Mouse (Mus musculus): Measurements from ENCODE around the gene Slfn5. TPM values are rescaled to one million over a fixed set of nuclear protein-coding genes. Genes with fewer than 3 reads are reported as not detected.

Slfn5 gene
- 0.28 and 0.40 TPM in 2 replicates for polyA plus RNA-seq (2014; fragmentation: Nextera tagmentation; extraction: Ambion mirVana)

GRCm38 (mm10) chr11:82950736-82951481 is at the start of gene Slfn5:
Gene Slfn5, plus strand, starts transcription at chr11:82951349.
- no peak within 1 kb of the TSS for H3K4me3 ChIP-seq (ENCODE audit: low read depth, low read length)
- H3K9ac ChIP-seq (ENCODE audit: low read length) = no peak within 1 kb of the TSS
- no peaks in the 10 kb centered on the region for H3K4me1 ChIP-seq (replicated peaks; ENCODE audit: control insufficient read depth, insufficient read depth, low read length)
- 15% methylated on average over 10 of the region's 10 CpGs for WGBS
- ATAC-seq (replicated peaks; ENCODE audit: low FRiP score) (no peak), DNase-seq (ENCODE audit: low spot score) (no peak)
- peak within 1 kb of the TSS; percentile 27; the same call in 1 of the 2 replicates for H3K4me2 ChIP-seq (ENCODE audit: low read depth, low read length, severe bottlenecking)
- H3K9me3 ChIP-seq (ENCODE audit: control insufficient read depth, low read length) = no peaks in the 10 kb centered on the region
- no peak within 1 kb of the TSS for H3K27ac ChIP-seq (ENCODE audit: low read depth, low read length)
- H3K27me3 ChIP-seq (ENCODE audit: control insufficient read depth, insufficient read depth, low read length) = peaks cover 24% of the 10 kb centered on the region
- H3K36me3 ChIP-seq (ENCODE audit: control insufficient read depth, insufficient read depth, low read length) = no peaks in the 10 kb centered on the region

- ATAC-seq (replicated peaks; ENCODE audit: low FRiP score) (no peak), DNase-seq (ENCODE audit: low spot score) (no peak)
- no peaks in the 10 kb centered on the region for H3K9me3 ChIP-seq (ENCODE audit: control insufficient read depth, low read length)
- no peak overlapping the region for H3K9ac ChIP-seq (ENCODE audit: low read length)
- no peak overlapping the region for H3K4me2 ChIP-seq (ENCODE audit: low read depth, low read length, severe bottlenecking)
- H3K27ac ChIP-seq (ENCODE audit: low read depth, low read length) = no peak overlapping the region
- no peaks in the 10 kb centered on the region for H3K4me1 ChIP-seq (replicated peaks; ENCODE audit: control insufficient read depth, insufficient read depth, low read length)
- H3K27me3 ChIP-seq (ENCODE audit: control insufficient read depth, insufficient read depth, low read length) = no peaks in the 10 kb centered on the region
- 96% methylated on average over 20 of the region's 20 CpGs for WGBS
- H3K36me3 ChIP-seq (ENCODE audit: control insufficient read depth, insufficient read depth, low read length) = peaks cover 7% of the 10 kb centered on the region; the same call in 1 of the 2 replicates
- no peak overlapping the region for H3K4me3 ChIP-seq (ENCODE audit: low read depth, low read length)
These were observed 49.4 kb upstream of the Slfn5 start for GRCm38 (mm10) chr11:82901606-82902310.

GRCm38 (mm10) chr11:82904952-82905351 is 46.2 kb upstream of the Slfn5 start:
- no peak overlapping the region for H3K4me3 ChIP-seq (ENCODE audit: low read depth, low read length)
- no peaks in the 10 kb centered on the region for H3K9me3 ChIP-seq (ENCODE audit: control insufficient read depth, low read length)
- no peak overlapping the region for H3K4me2 ChIP-seq (ENCODE audit: low read depth, low read length, severe bottlenecking)
- ATAC-seq (replicated peaks; ENCODE audit: low FRiP score) = no peak
- WGBS = 64% methylated on average over 8 of the region's 8 CpGs
- peaks cover 3% of the 10 kb centered on the region; the same call in 1 of the 2 replicates for H3K4me1 ChIP-seq (replicated peaks; ENCODE audit: control insufficient read depth, insufficient read depth, low read length)
- no peaks in the 10 kb centered on the region for H3K27me3 ChIP-seq (ENCODE audit: control insufficient read depth, insufficient read depth, low read length)
- no peak overlapping the region for H3K9ac ChIP-seq (ENCODE audit: low read length)
- H3K36me3 ChIP-seq (ENCODE audit: control insufficient read depth, insufficient read depth, low read length) = peaks cover 7% of the 10 kb centered on the region; the same call in 1 of the 2 replicates
- H3K27ac ChIP-seq (ENCODE audit: low read depth, low read length) = no peak overlapping the region
- DNase-seq (ENCODE audit: low spot score) = no peak

GRCm38 (mm10) chr11:82905816-82906215 is 45.3 kb upstream of the Slfn5 start:
- Histone ChIP-seq H3K36me3 (ENCODE audit: control insufficient read depth, insufficient read depth, low read length) (peaks cover 7% of the 10 kb centered on the region; the same call in 1 of the 2 replicates), H3K9me3 (ENCODE audit: control insufficient read depth, low read length) (no peaks in the 10 kb centered on the region), H3K9ac (ENCODE audit: low read length) (no peak overlapping the region), H3K27ac (ENCODE audit: low read depth, low read length) (no peak overlapping the region), H3K27me3 (ENCODE audit: control insufficient read depth, insufficient read depth, low read length) (no peaks in the 10 kb centered on the region), H3K4me1 (replicated peaks; ENCODE audit: control insufficient read depth, insufficient read depth, low read length) (peaks cover 3% of the 10 kb centered on the region; the same call in 1 of the 2 replicates), H3K4me3 (ENCODE audit: low read depth, low read length) (no peak overlapping the region), H3K4me2 (ENCODE audit: low read depth, low read length, severe bottlenecking) (no peak overlapping the region)
- no peak for ATAC-seq (replicated peaks; ENCODE audit: low FRiP score)
- WGBS = 90% methylated on average over 5 of the region's 5 CpGs
- DNase-seq (ENCODE audit: low spot score) = no peak

- H3K27me3 ChIP-seq (ENCODE audit: control insufficient read depth, insufficient read depth, low read length) = no peaks in the 10 kb centered on the region
- DNase-seq (ENCODE audit: low spot score) (peak; percentile 97), ATAC-seq (replicated peaks; ENCODE audit: low FRiP score) (peak; percentile 75)
- H3K9me3 ChIP-seq (ENCODE audit: control insufficient read depth, low read length) = no peaks in the 10 kb centered on the region
- H3K4me3 ChIP-seq (ENCODE audit: low read depth, low read length) = peak within 1 kb of the TSS; percentile 78
- H3K4me1 ChIP-seq (replicated peaks; ENCODE audit: control insufficient read depth, insufficient read depth, low read length) = peaks cover 3% of the 10 kb centered on the region; the same call in 1 of the 2 replicates
- peak within 1 kb of the TSS; percentile 87 for H3K4me2 ChIP-seq (ENCODE audit: low read depth, low read length, severe bottlenecking)
- H3K9ac ChIP-seq (ENCODE audit: low read length) = peak within 1 kb of the TSS; percentile 78
- no peak within 1 kb of the TSS for H3K27ac ChIP-seq (ENCODE audit: low read depth, low read length)
- peaks cover 7% of the 10 kb centered on the region; the same call in 1 of the 2 replicates for H3K36me3 ChIP-seq (ENCODE audit: control insufficient read depth, insufficient read depth, low read length)
- 2% methylated on average over 72 of the region's 73 CpGs for WGBS
These were observed 43.2 kb upstream of the Slfn5 start, which contains the start of gene Nle1 for GRCm38 (mm10) chr11:82907651-82908607. Gene Nle1, minus strand, starts transcription at chr11:82908411.

GRCm38 (mm10) chr11:82908608-82908989 is 42.5 kb upstream of the Slfn5 start:
- no peak overlapping the region for H3K27ac ChIP-seq (ENCODE audit: low read depth, low read length)
- 0 out of 2 replicates have a peak, but pooled peaks have one; percentile 16 for ATAC-seq (replicated peaks; ENCODE audit: low FRiP score)

GRCm38 (mm10) chr11:82910250-82910649 is 40.9 kb upstream of the Slfn5 start, which contains the start of gene Unc45b:
Gene Unc45b, plus strand, starts transcription at chr11:82910550.
- 90% methylated on average over 4 of the region's 4 CpGs for WGBS
- Histone ChIP-seq H3K4me3 (ENCODE audit: low read depth, low read length) (no peak within 1 kb of the TSS), H3K4me1 (replicated peaks; ENCODE audit: control insufficient read depth, insufficient read depth, low read length) (peaks cover 3% of the 10 kb centered on the region; the same call in 1 of the 2 replicates), H3K27me3 (ENCODE audit: control insufficient read depth, insufficient read depth, low read length) (no peaks in the 10 kb centered on the region), H3K9ac (ENCODE audit: low read length) (no peak within 1 kb of the TSS), H3K4me2 (ENCODE audit: low read depth, low read length, severe bottlenecking) (no peak within 1 kb of the TSS), H3K9me3 (ENCODE audit: control insufficient read depth, low read length) (no peaks in the 10 kb centered on the region), H3K27ac (ENCODE audit: low read depth, low read length) (no peak within 1 kb of the TSS), H3K36me3 (ENCODE audit: control insufficient read depth, insufficient read depth, low read length) (no peaks in the 10 kb centered on the region)
- ATAC-seq (replicated peaks; ENCODE audit: low FRiP score) = no peak
- no peak for DNase-seq (ENCODE audit: low spot score)

More at GRCm38 (mm10) chr11:82908608-82908989, 42.5 kb upstream of the Slfn5 start:
- WGBS = 52% methylated on average over 10 of the region's 10 CpGs
- H3K4me3 ChIP-seq (ENCODE audit: low read depth, low read length) = peak overlapping the region; percentile 78
- peaks cover 3% of the 10 kb centered on the region; the same call in 1 of the 2 replicates for H3K4me1 ChIP-seq (replicated peaks; ENCODE audit: control insufficient read depth, insufficient read depth, low read length)
- H3K9me3 ChIP-seq (ENCODE audit: control insufficient read depth, low read length) = no peaks in the 10 kb centered on the region
- H3K36me3 ChIP-seq (ENCODE audit: control insufficient read depth, insufficient read depth, low read length) = peaks cover 4% of the 10 kb centered on the region; the same call in 1 of the 2 replicates
- DNase-seq (ENCODE audit: low spot score) = no peak
- peak overlapping the region; percentile 87; the same call in 1 of the 2 replicates for H3K4me2 ChIP-seq (ENCODE audit: low read depth, low read length, severe bottlenecking)
- H3K9ac ChIP-seq (ENCODE audit: low read length) = peak overlapping the region; percentile 78; the same call in 1 of the 2 replicates
- no peaks in the 10 kb centered on the region for H3K27me3 ChIP-seq (ENCODE audit: control insufficient read depth, insufficient read depth, low read length)
